Mouse (Mus musculus) lung, embryonic 16.5 days (tissue): ENCODE measurements around the gene 1700010I14Rik. TPM values are rescaled to one million over a fixed set of nuclear protein-coding genes. Genes with fewer than 3 reads are reported as not detected.

Experiments
- ATAC-seq: fragments of 200-750 bp; cut with Nextera tagmentation; 2 replicates; pipeline ENCODE4 v1.8.0; 2017; ENCODE audit warnings: low read depth, mild to moderate bottlenecking, moderate library complexity
- H3K27ac ChIP-seq: fragments of 300-500 bp; sonication (generic); 2 replicates; pipeline ENCODE4 v1.5.1; 2014; ENCODE audit warnings: mild to moderate bottlenecking, control low read depth, low read length
- H3K27me3 ChIP-seq: fragments of 300-500 bp; sonication (generic); 2 replicates; pipeline ENCODE4 v1.6.1; 2014; ENCODE audit warnings: low read depth, low read length, mixed read lengths; ENCODE audit not compliant: control insufficient read depth, insufficient read depth
- H3K36me3 ChIP-seq: fragments of 300-500 bp; sonication (generic); 2 replicates; pipeline ENCODE4 v1.6.1; 2014; ENCODE audit warnings: low read length; ENCODE audit not compliant: control insufficient read depth, insufficient read depth
- H3K4me1 ChIP-seq: fragments of 300-500 bp; sonication (generic); replicated peaks from 2 replicates; pipeline ENCODE4 v1.6.1; 2014; ENCODE audit warnings: low read length, mixed read lengths; ENCODE audit not compliant: control insufficient read depth, insufficient read depth
- H3K4me2 ChIP-seq: fragments of 300-500 bp; sonication (generic); 2 replicates; pipeline ENCODE4 v1.6.1; 2014; ENCODE audit warnings: low read depth, low read length, control low read depth
- H3K4me3 ChIP-seq: fragments of 300-500 bp; sonication (generic); 2 replicates; pipeline ENCODE4 v1.5.1; 2014; ENCODE audit warnings: mild to moderate bottlenecking, low read length, control low read depth
- H3K9ac ChIP-seq: fragments of 300-500 bp; sonication (generic); 2 replicates; pipeline ENCODE4 v1.6.1; 2014; ENCODE audit warnings: low read length, control low read depth
- H3K9me3 ChIP-seq: fragments of 300-500 bp; sonication (generic); 2 replicates; pipeline ENCODE4 v1.6.1; 2016; ENCODE audit warnings: low read length; ENCODE audit not compliant: control insufficient read depth
- WGBS: fragments of 180-500 bp; shearing (Covaris S2); extraction: QIAGEN DNeasy Blood & Tissue Kit; methylation state at CpG from one replicate; pipeline ENCODE4 v1.1.7; 2014; 5-methylcytosine and 5-hydroxymethylcytosine counted together
- polyA plus RNA-seq: library from polyadenylated mRNA; unstranded; fragments of >200 nt; fragmentation: Nextera tagmentation; extraction: Ambion mirVana; gene quantifications from 2 replicates; pipeline ENCODE4 v1.2.1, GENCODE M21; 2015

1700010I14Rik gene
- polyA plus RNA-seq, 1 experiment from 2014 or later, result 2.8 TPM

DNA sequence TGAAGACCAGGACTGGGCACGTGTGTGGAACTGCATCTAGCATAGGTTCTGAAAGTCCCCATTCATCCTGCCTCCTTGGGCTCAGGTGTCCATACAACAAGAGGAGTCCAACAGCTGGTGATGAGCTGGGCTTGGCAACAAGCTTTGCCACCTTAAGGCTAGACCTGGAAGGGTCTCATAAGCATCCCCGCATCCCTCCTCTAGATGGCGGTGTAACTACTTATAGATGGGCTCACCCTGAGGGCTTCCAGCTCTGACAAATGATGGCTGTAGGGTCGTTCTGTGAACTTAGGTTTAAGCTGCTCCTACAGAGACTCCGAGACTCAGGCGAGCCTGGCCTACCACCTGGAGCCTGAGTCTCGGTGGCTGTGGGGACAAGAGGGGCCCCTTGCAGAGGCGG, 3.0 kb downstream of the 1700010I14Rik start:
- no peak for ATAC-seq
- Histone ChIP-seq H3K4me3 (no peak overlapping the region), H3K4me2 (no peak overlapping the region), H3K9ac (no peak overlapping the region), H3K36me3 (peaks cover 3% of the 10 kb centered on the region; the same call in 1 of the 2 replicates), H3K4me1 (peaks cover 5% of the 10 kb centered on the region; the same call in 1 of the 2 replicates), H3K27me3 (no peaks in the 10 kb centered on the region), H3K9me3 (no peaks in the 10 kb centered on the region), H3K27ac (no peak overlapping the region)
- 29% methylated on average over 8 of the region's 8 CpGs for WGBS

DNA sequence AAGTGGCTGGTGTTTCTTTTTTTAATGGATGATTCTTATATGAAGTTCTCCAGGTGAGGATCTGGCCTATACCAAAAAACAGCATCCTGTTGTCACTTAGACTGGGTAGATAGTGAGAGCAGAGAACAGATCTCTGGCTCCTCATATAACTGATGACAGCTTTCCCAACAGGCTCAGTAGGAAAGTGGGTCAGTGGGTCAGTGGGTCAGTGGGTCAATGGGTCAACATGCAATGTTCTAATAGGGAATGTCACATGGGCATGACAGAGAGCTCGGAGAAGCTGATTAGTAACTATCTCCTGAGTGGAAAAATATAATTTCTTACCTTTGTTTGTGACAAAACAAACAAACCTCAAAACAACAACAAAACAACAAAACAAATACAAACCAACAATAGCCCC, 7.2 kb downstream of the 1700010I14Rik start:
- no peak overlapping the region for H3K9ac ChIP-seq
- peaks cover 3% of the 10 kb centered on the region; the same call in 1 of the 2 replicates for H3K36me3 ChIP-seq
- no peak overlapping the region for H3K27ac ChIP-seq
- H3K4me2 ChIP-seq, result no peak overlapping the region
- H3K4me3 ChIP-seq, result no peak overlapping the region
- peaks cover 2% of the 10 kb centered on the region; the same call in 1 of the 2 replicates for H3K9me3 ChIP-seq
- 68% methylated on average over 1 of the region's 1 CpGs for WGBS
- ATAC-seq, result no peak
- no peaks in the 10 kb centered on the region for H3K27me3 ChIP-seq
- H3K4me1 ChIP-seq, result no peaks in the 10 kb centered on the region

DNA sequence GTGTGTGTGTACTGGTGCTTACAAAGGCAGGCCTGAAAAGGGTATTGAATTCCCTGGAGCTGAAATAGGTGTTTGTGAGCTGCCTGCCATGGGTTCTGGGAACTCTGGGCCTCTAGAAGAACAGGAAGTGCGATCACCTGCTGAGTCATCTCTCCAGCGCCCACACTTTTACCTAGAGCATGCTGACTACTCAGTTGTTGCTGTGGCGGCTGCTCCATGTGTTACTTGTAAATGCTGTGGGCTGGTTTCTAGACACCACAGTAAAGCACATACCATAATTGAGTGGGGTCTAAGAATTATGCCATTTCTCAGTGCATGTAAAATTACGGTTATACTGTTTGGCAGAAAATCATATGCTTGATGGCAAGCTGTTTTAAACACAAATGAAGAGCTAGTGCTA, 14.3 kb downstream of the 1700010I14Rik start:
- H3K4me1 ChIP-seq, result no peaks in the 10 kb centered on the region
- WGBS, result 68% methylated on average over 4 of the region's 4 CpGs
- H3K27me3 ChIP-seq, result no peaks in the 10 kb centered on the region
- no peak overlapping the region for H3K27ac ChIP-seq
- no peak overlapping the region for H3K9ac ChIP-seq
- no peak overlapping the region for H3K4me2 ChIP-seq
- H3K36me3 ChIP-seq, result no peaks in the 10 kb centered on the region
- no peak for ATAC-seq
- H3K4me3 ChIP-seq, result no peak overlapping the region
- H3K9me3 ChIP-seq, result peaks cover 3% of the 10 kb centered on the region; the same call in 1 of the 2 replicates

DNA sequence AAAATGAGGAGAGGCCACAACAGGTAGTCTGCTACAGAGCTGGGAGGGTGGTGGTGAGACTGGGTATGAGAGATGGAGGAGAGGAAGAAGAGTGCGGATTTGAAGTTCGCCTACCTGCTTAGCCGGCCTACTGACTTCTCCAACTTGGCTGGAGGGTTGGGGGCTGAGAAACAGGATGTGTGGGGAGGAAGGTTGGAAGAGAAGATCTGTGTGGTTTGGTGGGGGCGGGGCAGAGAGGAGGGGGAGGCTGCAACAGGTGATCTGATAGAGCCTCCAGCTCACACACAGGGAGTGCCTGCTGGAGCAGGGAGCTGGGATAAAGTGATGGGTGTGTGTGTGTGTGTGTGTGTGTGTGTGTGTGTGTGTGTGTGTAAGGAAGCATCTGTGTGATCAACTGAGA, 16.4 kb downstream of the 1700010I14Rik start:
- no peak for ATAC-seq
- Histone ChIP-seq H3K4me1 (no peaks in the 10 kb centered on the region), H3K27me3 (no peaks in the 10 kb centered on the region), H3K27ac (no peak overlapping the region), H3K9me3 (peaks cover 3% of the 10 kb centered on the region; the same call in 1 of the 2 replicates), H3K4me2 (no peak overlapping the region), H3K4me3 (no peak overlapping the region), H3K9ac (no peak overlapping the region), H3K36me3 (no peaks in the 10 kb centered on the region)
- 76% methylated on average over 4 of the region's 4 CpGs for WGBS

DNA sequence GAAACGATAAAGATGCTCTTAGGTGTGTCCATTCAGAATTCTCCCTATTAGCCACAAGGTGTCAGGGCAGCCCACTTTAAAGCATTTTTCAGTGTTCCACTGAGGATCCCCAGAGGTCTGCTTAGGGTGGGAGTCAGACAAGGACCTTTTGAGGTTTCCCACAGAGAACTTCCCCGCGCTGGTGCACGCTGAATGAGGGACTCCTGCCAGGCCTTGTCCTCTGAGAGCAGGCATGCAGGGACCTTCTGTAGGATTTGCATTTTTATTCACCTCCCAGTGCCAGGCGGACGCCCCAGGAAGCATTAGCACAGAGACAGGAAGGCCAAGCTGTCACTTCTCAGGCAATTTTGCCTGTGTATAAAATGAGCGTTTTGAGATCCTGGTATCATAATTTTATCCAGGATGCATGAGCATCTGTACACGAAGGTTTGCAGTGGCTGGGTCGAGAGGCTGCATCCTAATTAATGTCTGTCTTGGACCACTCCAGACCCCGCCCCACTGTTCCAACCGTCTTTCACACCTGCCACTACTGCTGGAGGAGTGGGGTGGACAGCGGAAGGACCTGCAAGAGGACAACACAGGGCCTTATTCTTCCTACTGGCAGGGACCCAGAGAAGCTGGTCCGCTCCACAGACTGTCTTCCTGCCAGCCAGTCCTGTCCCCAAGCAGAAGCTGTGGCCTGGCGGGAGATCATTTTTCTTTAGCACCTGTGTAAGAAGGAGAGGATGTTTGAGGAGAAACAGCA, 35.2 kb downstream of the 1700010I14Rik start:
- Histone ChIP-seq H3K27me3 (no peaks in the 10 kb centered on the region), H3K27ac (no peak overlapping the region), H3K4me1 (no peaks in the 10 kb centered on the region), H3K36me3 (no peaks in the 10 kb centered on the region), H3K9ac (no peak overlapping the region), H3K4me2 (no peak overlapping the region), H3K4me3 (no peak overlapping the region), H3K9me3 (no peaks in the 10 kb centered on the region)
- no peak for ATAC-seq
- WGBS, result 24% methylated on average over 14 of the region's 14 CpGs

DNA sequence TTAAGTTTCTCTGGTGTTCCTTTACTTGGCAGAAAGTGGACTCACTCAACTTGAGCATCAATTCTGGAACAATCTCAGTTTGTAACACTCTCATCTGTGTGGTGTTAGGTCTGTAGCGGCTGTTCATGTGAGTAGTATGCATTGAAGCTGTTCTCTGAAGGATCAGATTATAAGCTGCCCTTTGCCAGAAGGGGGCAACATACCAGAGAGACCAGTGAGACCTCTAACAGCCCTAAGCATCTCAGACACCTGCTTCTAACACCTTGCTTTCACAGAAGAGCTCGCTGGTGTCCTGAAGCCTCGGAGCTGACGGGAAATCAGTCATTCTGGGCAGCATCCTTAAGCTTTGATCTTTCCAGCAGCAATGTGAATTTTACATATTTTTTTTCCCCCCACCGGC, 42.0 kb downstream of the 1700010I14Rik start:
- no peaks in the 10 kb centered on the region for H3K27me3 ChIP-seq
- H3K9ac ChIP-seq, result no peak overlapping the region
- no peaks in the 10 kb centered on the region for H3K36me3 ChIP-seq
- H3K27ac ChIP-seq, result no peak overlapping the region
- no peak overlapping the region for H3K4me2 ChIP-seq
- no peaks in the 10 kb centered on the region; the same call in 1 of the 2 replicates for H3K4me1 ChIP-seq
- WGBS, result 38% methylated on average over 5 of the region's 5 CpGs
- H3K4me3 ChIP-seq, result no peak overlapping the region
- no peak for ATAC-seq
- H3K9me3 ChIP-seq, result no peaks in the 10 kb centered on the region

DNA sequence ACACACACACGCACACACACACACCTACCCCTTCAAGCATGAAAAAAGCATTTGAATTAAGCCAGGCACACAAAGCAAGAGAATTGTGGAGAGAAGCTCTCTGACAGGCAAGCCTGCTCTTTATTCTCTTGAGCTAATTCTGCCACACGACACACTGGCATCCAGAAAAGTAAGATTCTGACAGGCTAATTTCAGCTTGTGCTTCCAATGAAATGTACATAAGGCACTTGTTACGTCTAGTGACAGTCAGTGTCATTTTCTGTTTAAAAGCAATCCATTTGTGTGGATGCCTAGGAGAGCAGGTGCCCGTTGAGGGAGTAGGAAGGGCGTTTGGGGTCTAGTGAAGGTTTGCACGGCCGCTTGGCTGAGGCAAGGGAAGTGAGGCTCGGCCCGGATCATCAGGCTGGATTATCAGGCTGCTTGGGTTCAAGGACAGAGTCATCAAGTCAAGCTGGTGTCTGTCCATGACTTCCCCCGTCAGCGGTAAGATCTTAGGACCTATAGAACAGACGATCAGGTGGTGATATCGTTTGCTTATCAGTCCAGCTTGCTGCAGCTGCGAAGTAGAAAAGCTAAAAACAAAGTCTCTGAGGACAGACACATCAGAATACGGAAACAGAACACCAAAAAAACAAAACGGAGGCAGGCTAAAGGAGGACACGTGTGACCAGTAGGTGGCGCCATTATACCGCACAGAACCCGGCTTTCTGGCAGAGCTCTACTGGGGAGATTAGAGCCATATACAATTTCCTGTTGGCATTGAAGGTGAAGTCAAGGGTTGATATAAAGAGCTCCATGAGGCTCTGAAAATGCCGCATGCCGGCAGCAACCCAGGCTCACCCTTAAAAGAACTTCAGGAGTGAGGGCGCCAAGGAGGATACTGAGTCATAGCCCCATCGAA, 43.4 kb downstream of the 1700010I14Rik start:
- no peaks in the 10 kb centered on the region; the same call in 1 of the 2 replicates for H3K4me1 ChIP-seq
- WGBS, result 12% methylated on average over 24 of the region's 24 CpGs
- no peaks in the 10 kb centered on the region for H3K36me3 ChIP-seq
- no peaks in the 10 kb centered on the region for H3K27me3 ChIP-seq
- peak; percentile 65; the same call in 1 of the 2 replicates for ATAC-seq
- H3K9me3 ChIP-seq, result no peaks in the 10 kb centered on the region
- H3K4me3 ChIP-seq, result no peak overlapping the region
- H3K27ac ChIP-seq, result no peak overlapping the region
- H3K4me2 ChIP-seq, result peak overlapping the region; percentile 45
- no peak overlapping the region for H3K9ac ChIP-seq

DNA sequence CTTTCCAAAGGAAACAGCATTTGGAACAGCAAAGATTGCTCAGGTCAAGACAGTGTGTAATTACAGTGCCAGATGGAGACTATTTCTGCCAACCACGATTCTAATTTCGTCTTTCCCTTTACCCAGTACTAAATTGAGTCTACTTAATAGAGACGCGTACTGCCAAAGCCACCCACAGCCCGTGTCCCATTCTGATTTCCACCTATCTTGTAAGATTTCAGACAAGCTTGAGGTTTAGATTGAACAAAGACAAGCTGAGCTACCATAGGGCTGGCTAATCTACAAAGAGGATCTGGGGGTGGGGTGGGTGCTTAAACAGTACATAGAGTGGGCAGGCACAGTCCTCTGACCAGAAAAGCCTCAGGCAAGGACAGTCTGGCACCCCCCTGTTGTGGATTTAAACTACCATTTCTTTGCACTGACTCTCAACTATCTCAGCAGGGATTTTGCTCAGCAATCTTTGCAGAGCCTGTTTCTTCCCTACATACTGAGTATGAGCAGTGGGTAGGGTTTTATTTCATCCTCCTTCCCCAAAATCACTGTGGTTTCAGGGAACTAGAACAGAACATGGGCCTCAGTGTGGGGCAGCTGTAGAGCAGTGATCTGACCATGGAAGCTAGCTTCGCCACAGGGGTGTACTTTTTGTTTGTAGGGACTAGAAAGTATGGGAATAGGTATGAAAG, 44.4 kb downstream of the 1700010I14Rik start:
- H3K9ac ChIP-seq, result no peak overlapping the region
- no peak overlapping the region for H3K4me2 ChIP-seq
- no peak for ATAC-seq
- H3K27me3 ChIP-seq, result no peaks in the 10 kb centered on the region
- H3K4me1 ChIP-seq, result no peaks in the 10 kb centered on the region; the same call in 1 of the 2 replicates
- no peaks in the 10 kb centered on the region for H3K9me3 ChIP-seq
- no peaks in the 10 kb centered on the region for H3K36me3 ChIP-seq
- WGBS, result 72% methylated on average over 6 of the region's 6 CpGs
- H3K4me3 ChIP-seq, result no peak overlapping the region
- no peak overlapping the region for H3K27ac ChIP-seq

DNA sequence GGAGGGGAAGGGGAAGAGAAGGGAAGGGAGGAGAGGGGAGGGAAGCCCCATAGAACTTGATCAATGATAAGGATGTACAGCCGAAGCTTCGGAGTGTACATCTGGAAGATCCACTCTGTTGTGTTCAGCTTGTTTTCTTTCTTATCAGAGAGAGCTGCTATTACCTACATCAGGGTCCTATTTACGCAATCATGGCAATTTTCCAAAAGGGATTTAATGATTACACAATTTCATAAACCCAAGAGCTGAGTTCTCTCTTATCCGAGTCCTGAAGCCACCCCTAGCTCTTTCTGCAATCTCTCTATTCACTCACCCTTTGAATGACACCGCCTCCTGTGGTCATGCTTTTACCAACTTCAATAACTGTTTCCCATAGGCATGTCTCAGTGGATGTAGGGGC, 45.4 kb downstream of the 1700010I14Rik start:
- Histone ChIP-seq H3K4me1 (no peaks in the 10 kb centered on the region; the same call in 1 of the 2 replicates), H3K36me3 (no peaks in the 10 kb centered on the region), H3K4me3 (no peak overlapping the region), H3K27me3 (no peaks in the 10 kb centered on the region), H3K27ac (no peak overlapping the region), H3K9me3 (no peaks in the 10 kb centered on the region), H3K9ac (no peak overlapping the region), H3K4me2 (no peak overlapping the region)
- WGBS, result 60% methylated on average over 5 of the region's 5 CpGs
- no peak for ATAC-seq
